Mouse (Mus musculus) liver, adult 2 months (tissue): ENCODE data around the gene Acvr1.

Source experiments
- CTCF ChIP-seq: fragments of 200-500 bp; IDR thresholded peaks from 2 replicates; pipeline ENCODE4 v1.5.1; 2011; ENCODE audit warnings: low read depth, low read length, control low read depth
- POLR2A ChIP-seq: fragments of 200-500 bp; IDR thresholded peaks from 2 replicates; pipeline ENCODE4 v1.6.1; 2011; ENCODE audit warnings: low read length, control low read depth; ENCODE audit not compliant: insufficient read depth; ENCODE audit errors: extremely low read depth

DNA sequence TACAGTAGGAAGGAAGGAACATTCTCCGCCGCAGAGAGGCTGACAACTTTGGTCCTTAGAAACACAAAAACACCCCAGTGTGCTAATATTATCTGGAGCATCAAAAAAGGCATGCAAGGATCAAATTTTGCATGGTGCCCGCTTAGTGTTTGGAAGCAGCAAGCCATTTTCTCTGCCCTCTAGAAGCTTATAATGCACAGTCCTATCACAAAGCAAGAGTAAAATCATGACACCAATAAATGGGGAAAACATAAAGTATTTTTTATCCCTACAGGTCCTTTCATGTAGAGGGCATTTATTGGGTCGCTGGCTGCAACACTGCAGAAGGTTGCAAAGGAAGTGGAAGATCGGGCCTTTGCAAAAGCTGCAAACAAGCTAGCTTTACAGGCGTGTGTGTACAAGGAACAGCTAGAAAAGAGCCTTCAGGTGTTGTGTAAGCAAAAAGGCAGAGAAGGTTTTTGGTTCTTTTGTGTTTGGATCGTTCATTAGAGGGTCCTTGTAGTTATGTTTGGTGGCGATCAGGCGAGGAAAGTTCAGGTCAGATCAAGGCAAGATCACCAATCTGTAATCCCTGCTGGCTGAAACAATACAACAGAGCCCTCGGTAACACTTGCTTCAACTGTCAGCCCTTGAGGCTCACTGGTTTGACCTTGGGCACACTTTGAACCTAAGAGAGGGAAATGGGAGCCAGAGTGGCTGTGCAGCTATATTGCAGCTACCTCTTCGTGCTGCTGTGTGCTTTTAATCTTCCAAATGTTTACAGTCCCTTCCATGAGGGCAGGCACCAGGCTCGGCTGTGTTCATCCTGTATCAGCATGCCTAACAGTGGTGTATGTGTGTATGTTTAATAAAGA is 1.1 kb upstream of the Acvr1 start:
- TF ChIP-seq CTCF (no peak), POLR2A (no peak)
